Mouse (Mus musculus) liver, embryonic 15.5 days (tissue): ENCODE data around the gene Pik3c2b. TPM values are rescaled to one million over a fixed set of nuclear protein-coding genes. Genes with fewer than 3 reads are reported as not detected.
"Not testable (repeated sequence)": the region's sequence is repeated elsewhere in the genome, so short reads cannot be mapped to it uniquely, and the experiment has no call there.

Source experiments
- ATAC-seq: fragments of 200-750 bp; cut with Nextera tagmentation; 2 replicates; pipeline ENCODE4 v1.8.0; 2017; ENCODE audit warnings: moderate number of reproducible peaks, mild to moderate bottlenecking, moderate library complexity; ENCODE audit not compliant: insufficient read depth
- H3K27ac ChIP-seq: fragments of 300-500 bp; sonication (generic); replicated peaks from 2 replicates; pipeline ENCODE4 v1.5.1; 2015; ENCODE audit warnings: mild to moderate bottlenecking, inconsistent platforms
- H3K27me3 ChIP-seq: fragments of 300-500 bp; sonication (generic); 2 replicates; pipeline ENCODE4 v1.6.1; 2015; ENCODE audit warnings: mild to moderate bottlenecking, inconsistent platforms
- H3K36me3 ChIP-seq: fragments of 300-500 bp; sonication (generic); replicated peaks from 2 replicates; pipeline ENCODE4 v1.6.1; 2015; ENCODE audit warnings: moderate library complexity, mild to moderate bottlenecking, inconsistent platforms
- H3K4me1 ChIP-seq: fragments of 300-500 bp; sonication (generic); replicated peaks from 2 replicates; pipeline ENCODE4 v1.6.1; 2015; ENCODE audit warnings: inconsistent platforms
- H3K4me2 ChIP-seq: fragments of 300-500 bp; sonication (generic); 2 replicates; pipeline ENCODE4 v1.6.1; 2015; ENCODE audit warnings: moderate library complexity, mild to moderate bottlenecking, inconsistent platforms
- H3K4me3 ChIP-seq: fragments of 300-500 bp; sonication (generic); replicated peaks from 2 replicates; pipeline ENCODE4 v1.5.1; 2015; ENCODE audit warnings: mild to moderate bottlenecking, inconsistent platforms
- H3K9ac ChIP-seq: fragments of 300-500 bp; sonication (generic); 2 replicates; pipeline ENCODE4 v1.6.1; 2015; ENCODE audit warnings: moderate library complexity, mild to moderate bottlenecking, inconsistent platforms
- H3K9me3 ChIP-seq: fragments of 300-500 bp; sonication (generic); replicated peaks from 2 replicates; pipeline ENCODE4 v1.6.1; 2016; ENCODE audit warnings: inconsistent platforms
- WGBS: fragments of 180-500 bp; shearing (Covaris S2); methylation state at CpG from one replicate; pipeline ENCODE4 v1.1.7; 2015; ENCODE audit warnings: mixed read lengths; ENCODE audit not compliant: insufficient replicate concordance; 5-methylcytosine and 5-hydroxymethylcytosine counted together
- polyA plus RNA-seq: library from polyadenylated mRNA; unstranded; fragments of >200 nt; fragmentation: Nextera tagmentation; extraction: Ambion mirVana; gene quantifications from 2 replicates; pipeline ENCODE4 v1.2.1, GENCODE M21; 2015

The Pik3c2b gene
- polyA plus RNA-seq, 1 experiment from 2014 or later = 0.77 TPM

- Histone ChIP-seq H3K9ac (no peak overlapping the region), H3K4me2 (no peak overlapping the region), H3K4me3 (no peak overlapping the region), H3K27ac (no peak overlapping the region), H3K27me3 (no peaks in the 10 kb centered on the region), H3K9me3 (no peaks in the 10 kb centered on the region), H3K4me1 (peaks cover 28% of the 10 kb centered on the region), H3K36me3 (peaks cover 31% of the 10 kb centered on the region)
- no peak for ATAC-seq
- WGBS = 81% methylated on average over 7 of the region's 7 CpGs
Observed at GRCm38 (mm10) chr1:133021391-133021790, 24.1 kb upstream of the Pik3c2b start.

GRCm38 (mm10) chr1:133021971-133022370, 23.5 kb upstream of the Pik3c2b start:
- H3K9ac ChIP-seq, H3K4me3 ChIP-seq, H3K4me2 ChIP-seq, H3K27me3 ChIP-seq, ATAC-seq, H3K27ac ChIP-seq, H3K9me3 ChIP-seq: not testable (repeated sequence)
- WGBS = 91% methylated on average over 2 of the region's 2 CpGs
- peaks cover 29% of the 10 kb centered on the region for H3K4me1 ChIP-seq
- peaks cover 26% of the 10 kb centered on the region for H3K36me3 ChIP-seq

GRCm38 (mm10) chr1:133023723-133024122, 21.7 kb upstream of the Pik3c2b start:
- H3K27ac ChIP-seq, H3K27me3 ChIP-seq, H3K9me3 ChIP-seq, ATAC-seq: not testable (repeated sequence)
- H3K9ac ChIP-seq = peak overlapping the region; percentile 82; the same call in 1 of the 2 replicates
- WGBS = 47% methylated on average over 3 of the region's 3 CpGs
- H3K4me2 ChIP-seq = peak overlapping the region; percentile 73
- peaks cover 46% of the 10 kb centered on the region for H3K4me1 ChIP-seq
- peaks cover 11% of the 10 kb centered on the region for H3K36me3 ChIP-seq
- H3K4me3 ChIP-seq = peak overlapping the region; percentile 74

- Histone ChIP-seq H3K27ac (peak overlapping the region; percentile 85; the same call in 1 of the 2 replicates), H3K9ac (peak overlapping the region; percentile 82), H3K4me2 (peak overlapping the region; percentile 73), H3K9me3 (no peaks in the 10 kb centered on the region), H3K4me3 (peak overlapping the region; percentile 74), H3K36me3 (peaks cover 4% of the 10 kb centered on the region), H3K27me3 (no peaks in the 10 kb centered on the region), H3K4me1 (peaks cover 46% of the 10 kb centered on the region)
- no peak for ATAC-seq
- 20% methylated on average over 7 of the region's 7 CpGs for WGBS
Observed at GRCm38 (mm10) chr1:133024426-133024825, 21.0 kb upstream of the Pik3c2b start.

DNA sequence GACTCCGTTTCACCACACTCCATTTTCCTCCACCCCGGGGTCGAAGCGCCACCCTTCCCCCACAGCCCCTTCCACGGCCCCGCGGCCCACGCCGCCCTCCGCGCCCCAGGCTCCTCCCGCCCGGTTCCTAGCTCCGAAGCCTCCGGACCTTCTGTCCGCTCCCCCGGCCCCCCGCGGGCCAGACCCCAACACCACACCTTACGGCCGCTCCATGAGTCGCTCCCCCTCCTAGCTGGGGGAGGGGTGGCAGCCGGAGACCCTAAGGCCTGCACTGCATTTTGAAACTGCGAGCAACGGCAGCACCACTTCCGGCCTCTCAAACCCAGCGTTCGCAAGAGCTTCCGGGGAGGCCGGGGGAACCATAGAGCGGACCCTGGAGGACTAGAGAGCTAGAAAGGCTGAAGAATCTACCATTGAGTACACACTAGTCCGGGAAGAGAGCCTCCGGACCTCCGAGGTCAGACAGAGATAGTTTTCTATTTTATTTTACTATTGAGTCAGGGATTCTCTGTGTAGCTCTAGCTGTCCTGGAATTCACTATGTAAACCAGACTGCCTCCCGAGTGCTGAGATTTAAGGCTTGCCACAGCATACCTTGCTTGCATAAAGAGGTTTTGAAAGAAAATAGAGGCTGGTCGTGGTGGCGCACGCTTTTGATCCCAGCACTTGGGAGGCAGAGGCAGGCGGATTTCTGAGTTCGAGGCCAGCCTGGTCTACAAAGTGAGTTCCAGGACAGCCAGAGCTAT, 20.2 kb upstream of the Pik3c2b start:
- peak overlapping the region; percentile 74 for H3K4me3 ChIP-seq
- H3K4me2 ChIP-seq = peak overlapping the region; percentile 73
- H3K9ac ChIP-seq = peak overlapping the region; percentile 82
- H3K4me1 ChIP-seq = peaks cover 42% of the 10 kb centered on the region
- no peaks in the 10 kb centered on the region for H3K9me3 ChIP-seq
- H3K27me3 ChIP-seq = no peaks in the 10 kb centered on the region
- H3K36me3 ChIP-seq = peaks cover 4% of the 10 kb centered on the region
- peak; percentile 95 for ATAC-seq
- under 1% methylated on average over 40 of the region's 40 CpGs for WGBS
- H3K27ac ChIP-seq = peak overlapping the region; percentile 85

DNA sequence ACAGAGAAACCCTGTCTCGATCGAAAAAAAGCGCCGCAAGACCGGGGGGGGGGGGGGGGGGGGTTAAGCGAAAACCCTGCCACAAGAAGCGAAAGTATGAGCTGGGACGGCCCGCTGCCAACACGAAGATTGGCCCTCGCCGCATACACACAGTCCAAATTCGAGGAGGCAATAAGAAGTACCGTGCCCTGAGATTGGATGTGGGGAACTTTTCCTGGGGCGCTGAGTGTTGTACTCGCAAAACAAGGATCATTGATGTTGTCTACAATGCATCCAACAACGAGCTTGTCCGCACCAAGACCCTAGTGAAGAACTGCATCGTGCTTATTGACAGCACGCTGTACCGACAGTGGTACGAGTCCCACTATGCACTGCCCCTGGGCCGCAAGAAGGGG, 19.7 kb upstream of the Pik3c2b start:
- peak overlapping the region; percentile 82 for H3K9ac ChIP-seq
- H3K27me3 ChIP-seq, H3K9me3 ChIP-seq, ATAC-seq, H3K36me3 ChIP-seq: not testable (repeated sequence)
- H3K4me3 ChIP-seq = peak overlapping the region; percentile 74
- peak overlapping the region; percentile 73 for H3K4me2 ChIP-seq
- H3K27ac ChIP-seq = peak overlapping the region; percentile 85
- 14% methylated on average over 21 of the region's 23 CpGs for WGBS
- peaks cover 37% of the 10 kb centered on the region for H3K4me1 ChIP-seq

GRCm38 (mm10) chr1:133027126-133027525, 18.3 kb upstream of the Pik3c2b start:
- 77% methylated on average over 2 of the region's 2 CpGs for WGBS

GRCm38 (mm10) chr1:133027980-133028379, 17.5 kb upstream of the Pik3c2b start:
- H3K27ac ChIP-seq = peak overlapping the region; percentile 65
- no peak overlapping the region for H3K9ac ChIP-seq
- peak overlapping the region; percentile 29 for H3K4me2 ChIP-seq
- H3K4me3 ChIP-seq = no peak overlapping the region
- whole genome bisulfite sequencing = 26% methylated on average over 7 of the region's 7 CpGs
- no peaks in the 10 kb centered on the region for H3K9me3 ChIP-seq
- no peaks in the 10 kb centered on the region for H3K36me3 ChIP-seq
- ATAC-seq = peak; percentile 45; the same call in 1 of the 2 replicates
- H3K4me1 ChIP-seq = peaks cover 36% of the 10 kb centered on the region
- no peaks in the 10 kb centered on the region for H3K27me3 ChIP-seq

More at GRCm38 (mm10) chr1:133027126-133027525, 18.3 kb upstream of the Pik3c2b start:
- H3K9me3 ChIP-seq = no peaks in the 10 kb centered on the region
- H3K4me1 ChIP-seq = peaks cover 30% of the 10 kb centered on the region
- no peak overlapping the region; the same call in 1 of the 2 replicates for H3K27ac ChIP-seq
- H3K36me3 ChIP-seq = no peaks in the 10 kb centered on the region; the same call in 1 of the 2 replicates
- no peaks in the 10 kb centered on the region for H3K27me3 ChIP-seq
- no peak for ATAC-seq
- H3K9ac ChIP-seq = no peak overlapping the region
- H3K4me2 ChIP-seq = no peak overlapping the region
- H3K4me3 ChIP-seq = no peak overlapping the region

DNA sequence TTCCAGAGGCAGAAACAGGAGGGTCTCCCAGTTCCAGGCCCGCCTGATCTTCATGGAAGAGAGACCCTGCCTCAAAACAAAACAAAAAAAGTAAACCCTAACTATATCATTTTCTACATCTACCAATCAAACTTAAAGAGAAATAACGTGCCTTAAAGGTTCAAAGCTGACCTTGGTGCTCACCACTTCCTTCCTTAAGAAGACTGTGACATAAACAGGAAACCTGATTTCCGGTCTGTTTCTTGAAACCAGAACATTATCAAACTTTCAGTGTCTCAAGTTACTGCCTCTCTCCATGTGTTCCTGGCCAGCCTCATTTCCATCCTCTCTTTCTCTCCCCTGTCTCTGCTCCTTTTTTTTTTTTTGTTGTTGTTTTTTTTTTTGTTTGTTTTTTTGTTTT, 15.7 kb upstream of the Pik3c2b start:
- Histone ChIP-seq H3K27me3 (no peaks in the 10 kb centered on the region), H3K4me2 (no peak overlapping the region), H3K4me1 (peaks cover 35% of the 10 kb centered on the region), H3K36me3 (no peaks in the 10 kb centered on the region), H3K27ac (no peak overlapping the region), H3K9ac (no peak overlapping the region), H3K4me3 (no peak overlapping the region), H3K9me3 (no peaks in the 10 kb centered on the region)
- ATAC-seq = no peak
- 41% methylated on average over 3 of the region's 3 CpGs for WGBS

DNA sequence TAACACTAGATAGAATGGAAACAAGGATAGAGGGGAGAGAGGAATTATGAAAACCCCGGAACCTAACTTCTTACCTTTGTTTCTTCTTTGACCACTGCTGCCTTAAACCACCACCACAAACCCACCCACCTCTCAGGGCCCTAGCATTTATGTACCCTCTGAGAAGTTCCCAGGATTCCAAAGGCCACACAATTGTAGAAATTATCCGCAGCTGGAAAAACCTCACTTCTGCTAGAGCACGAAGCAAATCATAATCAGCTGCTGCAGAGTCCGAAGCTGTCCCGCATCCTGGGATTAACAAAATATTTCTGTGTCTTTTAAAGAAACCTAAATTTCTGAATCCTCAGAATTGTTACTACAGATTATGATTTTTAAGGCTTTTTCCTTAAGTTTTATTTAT, 15.0 kb upstream of the Pik3c2b start, which contains the start of gene Mdm4:
TSS of gene Mdm4 (minus strand) at position 101 of the 400 bp plus-strand sequence.
- no peaks in the 10 kb centered on the region for H3K36me3 ChIP-seq
- no peaks in the 10 kb centered on the region for H3K27me3 ChIP-seq
- H3K9me3 ChIP-seq = no peaks in the 10 kb centered on the region
- 80% methylated on average over 5 of the region's 5 CpGs for WGBS
- H3K9ac ChIP-seq = no peak within 1 kb of the TSS
- no peak for ATAC-seq
- H3K4me3 ChIP-seq = no peak within 1 kb of the TSS
- no peak within 1 kb of the TSS for H3K4me2 ChIP-seq
- no peak within 1 kb of the TSS for H3K27ac ChIP-seq
- H3K4me1 ChIP-seq = peaks cover 35% of the 10 kb centered on the region

DNA sequence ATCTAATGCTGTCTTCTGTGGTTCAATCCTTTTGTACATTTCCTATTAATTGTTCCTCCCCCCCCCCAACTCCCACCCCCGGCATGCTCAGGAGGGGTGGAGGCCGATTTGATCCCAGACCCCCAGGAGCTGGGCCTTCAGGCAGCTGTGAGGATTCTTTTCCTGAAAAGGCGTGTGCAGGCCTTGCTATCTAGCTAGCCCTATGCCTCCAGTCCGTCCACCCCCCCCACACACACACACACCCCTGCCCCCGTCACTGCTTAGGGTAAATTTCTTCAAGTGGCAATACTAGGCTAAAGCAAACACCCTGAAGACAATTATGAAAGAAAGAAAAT, 12.5 kb upstream of the Pik3c2b start:
- Histone ChIP-seq H3K4me3 (peak overlapping the region; percentile 63), H3K4me2 (peak overlapping the region; percentile 68), H3K27ac (peak overlapping the region; percentile 65), H3K9ac (peak overlapping the region; percentile 56; the same call in 1 of the 2 replicates), H3K27me3 (no peaks in the 10 kb centered on the region), H3K4me1 (peaks cover 24% of the 10 kb centered on the region), H3K36me3 (no peaks in the 10 kb centered on the region), H3K9me3 (no peaks in the 10 kb centered on the region)
- ATAC-seq = 0 out of 2 replicates have a peak, but pooled peaks have one; percentile 4
- 18% methylated on average over 5 of the region's 5 CpGs for WGBS
